Mouse (Mus musculus): ENCODE data around the gene Fam163a. TPM values are rescaled to one million over a fixed set of nuclear protein-coding genes. Genes with fewer than 3 reads are reported as not detected.

Fam163a gene
- total and polyA plus RNA-seq, 3 experiments: not detected

DNA sequence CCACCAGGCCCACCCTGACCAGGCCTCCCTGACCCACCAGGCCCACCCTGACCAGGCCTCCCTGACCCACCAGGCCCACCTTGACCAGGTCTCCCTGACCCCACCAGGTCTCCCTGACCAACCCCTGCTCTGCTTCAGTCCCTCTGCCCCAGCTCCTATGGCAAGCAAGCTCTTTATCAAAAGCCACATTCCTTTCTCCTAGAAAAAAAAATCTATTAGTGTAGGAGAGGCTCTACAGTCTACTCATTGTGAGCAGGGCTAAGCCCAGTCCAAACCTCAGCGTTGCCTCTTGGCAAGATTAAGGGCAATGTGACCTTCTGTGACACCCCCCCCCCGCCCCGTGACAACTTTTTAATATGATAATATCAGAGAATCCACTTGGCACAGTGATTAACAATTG, 120.2 kb downstream of the Fam163a start:
- H3K4me1 ChIP-seq (ENCODE audit: control insufficient read depth in 1 of 2, insufficient read depth in 2 of 2): peaks cover 0 to 3% of the 10 kb centered on the region in 2 experiments; a peak in 1 of 4 replicates
- no peak for DNase-seq (ENCODE audit: extremely low read depth)
- H3K36me3 ChIP-seq (replicated peaks in 1 of 2; ENCODE audit: control insufficient read depth in 1 of 2, insufficient read depth in 1 of 2, low read length in 1 of 2): no peaks in the 10 kb centered on the region
- no peaks in the 10 kb centered on the region for H3K27me3 ChIP-seq (replicated peaks)
- H3K9me3 ChIP-seq (replicated peaks; ENCODE audit: low read length): no peaks in the 10 kb centered on the region
- H3K9ac ChIP-seq (ENCODE audit: insufficient read depth, low read depth): no peak overlapping the region
- H3K79me2 ChIP-seq (replicated peaks; ENCODE audit: control insufficient read depth, extremely low read depth, insufficient read depth, poor library complexity, severe bottlenecking): no peaks in the 10 kb centered on the region
- H3K4me3 ChIP-seq (replicated peaks in 1 of 3; ENCODE audit: low read depth in 2 of 3, low read length in 2 of 3, poor library complexity in 1 of 3): no peak overlapping the region
- no peak overlapping the region for H3K4me2 ChIP-seq (ENCODE audit: insufficient read depth, low read depth, poor library complexity, severe bottlenecking)
- in situ Hi-C loops (cut with MboI; ENCODE audit: low pct_ligation_motif_present, low pct_unique_long_range_greater_than_20kb, low sequenced_read_pairs) (no loop called here), dilution Hi-C loops (cut with MboI; ENCODE audit: extremely low pct_ligation_motif_present, extremely low pct_unique_long_range_greater_than_20kb, low sequenced_read_pairs) (no loop called here)
- TF ChIP-seq CTCF (conservative IDR thresholded peaks at IDR 0.05 in 1 of 2, IDR thresholded peaks at IDR 0.05 in 1 of 2; ENCODE audit: low read depth in 2 of 2, low read length in 2 of 2) (no peak), SIN3A (IDR thresholded peaks at IDR 0.05; ENCODE audit: low read length) (no peak), POLR2AphosphoS2 (IDR thresholded peaks at IDR 0.05; ENCODE audit: low read depth, low read length) (no peak), BHLHE40 (IDR thresholded peaks at IDR 0.05; ENCODE audit: low read depth, low read length) (no peak), GABPA (IDR thresholded peaks at IDR 0.05; ENCODE audit: insufficient replicate concordance, low read depth, low read length) (no peak), KAT2A (IDR thresholded peaks at IDR 0.05; ENCODE audit: insufficient replicate concordance, low read length) (no peak), ZMIZ1 (IDR thresholded peaks at IDR 0.05; ENCODE audit: low read depth, low read length) (no peak), MYC (IDR thresholded peaks at IDR 0.05; ENCODE audit: low read depth, low read length) (no peak), USF1 (IDR thresholded peaks at IDR 0.05; ENCODE audit: low read depth, low read length) (no peak), JUN (IDR thresholded peaks at IDR 0.05; ENCODE audit: insufficient read depth, low read depth, low read length) (no peak), NELFE (IDR thresholded peaks at IDR 0.05; ENCODE audit: low read depth, low read length) (no peak), E2F4 (IDR thresholded peaks at IDR 0.05; ENCODE audit: insufficient replicate concordance, low read depth, low read length) (no peak), RCOR1 (conservative IDR thresholded peaks at IDR 0.05; ENCODE audit: low read depth, low read length) (no peak), RAD21 (IDR thresholded peaks at IDR 0.05; ENCODE audit: low read depth, low read length) (no peak), MAFK (IDR thresholded peaks at IDR 0.05; ENCODE audit: insufficient replicate concordance, low read length) (no peak), ZNF384 (IDR thresholded peaks at IDR 0.05; ENCODE audit: low read depth, low read length) (no peak), PAX5 (IDR thresholded peaks at IDR 0.05; ENCODE audit: low read length) (no peak), CHD1 (IDR thresholded peaks at IDR 0.05; ENCODE audit: low read depth, low read length) (no peak), MXI1 (IDR thresholded peaks at IDR 0.05; ENCODE audit: low read depth, low read length) (no peak), IRF4 (IDR thresholded peaks at IDR 0.05; ENCODE audit: low read depth, low read length) (no peak)
- no peak overlapping the region for H3K27ac ChIP-seq (ENCODE audit: insufficient read depth, low read depth)

DNA sequence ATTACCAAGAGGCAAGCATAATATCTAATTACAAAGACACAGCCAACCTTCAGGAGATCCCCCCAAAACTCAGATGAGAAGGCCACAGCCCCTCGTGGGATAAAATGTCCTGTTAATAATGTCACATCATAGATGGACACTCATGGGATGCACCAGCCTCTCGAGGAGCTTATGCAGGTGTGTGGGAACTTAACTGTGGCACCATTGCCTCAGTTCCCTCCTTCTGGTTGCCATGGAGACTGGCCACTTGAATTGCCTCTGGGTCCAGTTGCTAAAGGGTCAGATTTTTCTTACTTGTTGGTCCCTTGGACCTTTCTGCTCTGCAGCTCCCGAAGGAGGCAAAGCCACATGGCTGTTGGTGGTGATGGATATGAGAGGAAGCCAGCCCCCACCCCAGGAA, 127.2 kb downstream of the Fam163a start:
- DNase-seq (ENCODE audit: extremely low read depth): no peak
- no peaks in the 10 kb centered on the region for H3K36me3 ChIP-seq (replicated peaks in 1 of 2; ENCODE audit: control insufficient read depth in 1 of 2, insufficient read depth in 1 of 2, low read length in 1 of 2)
- H3K27me3 ChIP-seq (replicated peaks): no peaks in the 10 kb centered on the region
- no peaks in the 10 kb centered on the region for H3K79me2 ChIP-seq (replicated peaks; ENCODE audit: control insufficient read depth, extremely low read depth, insufficient read depth, poor library complexity, severe bottlenecking)
- dilution Hi-C loops (cut with MboI; ENCODE audit: extremely low pct_ligation_motif_present, extremely low pct_unique_long_range_greater_than_20kb, low sequenced_read_pairs): no loop called here
- H3K27ac ChIP-seq (ENCODE audit: insufficient read depth, low read depth): no peak overlapping the region
- H3K4me3 ChIP-seq (replicated peaks in 1 of 3; ENCODE audit: low read depth in 2 of 3, low read length in 2 of 3, poor library complexity in 1 of 3): no peak overlapping the region
- H3K4me2 ChIP-seq (ENCODE audit: insufficient read depth, low read depth, poor library complexity, severe bottlenecking): no peak overlapping the region
- no peak overlapping the region for H3K9ac ChIP-seq (ENCODE audit: insufficient read depth, low read depth)
- peaks cover 8 to 14% of the 10 kb centered on the region in 2 experiments; a peak in 3 of 4 replicates for H3K4me1 ChIP-seq (ENCODE audit: control insufficient read depth in 1 of 2, insufficient read depth in 2 of 2)
- no peak for TF ChIP-seq JUND (conservative IDR thresholded peaks at IDR 0.05; ENCODE audit: low read depth, low read length)
- TF ChIP-seq JUN (IDR thresholded peaks at IDR 0.05; ENCODE audit: insufficient read depth, low read depth, low read length): no peak
- no peak for TF ChIP-seq NRF1 (IDR thresholded peaks at IDR 0.05; ENCODE audit: low read depth, low read length)
- no peak for TF ChIP-seq ETS1 (conservative IDR thresholded peaks at IDR 0.05; ENCODE audit: low read depth, low read length)
- no peak for TF ChIP-seq POLR2AphosphoS2 (IDR thresholded peaks at IDR 0.05; ENCODE audit: low read depth, low read length)
- no peak for TF ChIP-seq CHD1 (IDR thresholded peaks at IDR 0.05; ENCODE audit: low read depth, low read length)
- TF ChIP-seq MXI1 (IDR thresholded peaks at IDR 0.05; ENCODE audit: low read depth, low read length): no peak
- TF ChIP-seq RAD21 (IDR thresholded peaks at IDR 0.05; ENCODE audit: low read depth, low read length): no peak
- no peak for TF ChIP-seq RCOR1 (conservative IDR thresholded peaks at IDR 0.05; ENCODE audit: low read depth, low read length)
- TF ChIP-seq GABPA (IDR thresholded peaks at IDR 0.05; ENCODE audit: insufficient replicate concordance, low read depth, low read length): no peak
- no peak for TF ChIP-seq TCF12 (IDR thresholded peaks at IDR 0.05; ENCODE audit: low read depth, low read length)
- TF ChIP-seq MAX (IDR thresholded peaks at IDR 0.05; ENCODE audit: low read length): no peak
- no peak for TF ChIP-seq USF2 (conservative IDR thresholded peaks at IDR 0.05; ENCODE audit: low read depth, low read length)
- H3K9me3 ChIP-seq (replicated peaks; ENCODE audit: low read length): no peaks in the 10 kb centered on the region
- in situ Hi-C loops (cut with MboI; ENCODE audit: low pct_ligation_motif_present, low pct_unique_long_range_greater_than_20kb, low sequenced_read_pairs): no loop called here

Data from CH12.LX (cell line).